In genomic region chr12:39957931-39958671, GRCm38 (mm10) we compare ENCODE assay signal across 9 mouse cellular contexts.
DNase-seq lines count a peak whose midpoint lies in the region; ATAC-seq and TF ChIP-seq lines count a peak whose summit lies in the region.
"Had no signal": no experiment of that assay in that cellular context is flagged by ENCODE, and none has a peak within 500 bp of the region (broad histone marks: within the 10 kb centered on the region; RNA-seq: fewer than 3 reads in every experiment).

No protein-coding gene starts in this region.

- no peak for TF ChIP-seq POLR2A in kidney, adult 2 months (IDR thresholded peaks at IDR 0.05; ENCODE audit: low read depth, low read length)
- TF ChIP-seq POLR2A in brain, embryonic 14.5 days (IDR thresholded peaks at IDR 0.05; ENCODE audit: borderline replicate concordance, extremely low read depth, insufficient read depth, insufficient read length, poor library complexity, severe bottlenecking), result no peak

- H3K4me3 ChIP-seq in kidney, adult 2 months (ENCODE audit: insufficient read depth, low read depth, low read length), result no peak overlapping the region
- H3K4me3 ChIP-seq in hindbrain, embryonic 13.5 days, result no peak overlapping the region
- H3K4me3 ChIP-seq in midbrain, embryonic 11.5 days (ENCODE audit: low read depth, low read length), result no peak overlapping the region
- H3K4me3 ChIP-seq: liver, embryonic 15.5 days had no signal

- no peak overlapping the region for H3K27ac ChIP-seq in kidney, adult 2 months (ENCODE audit: insufficient read depth, low read depth, low read length)
- H3K27ac ChIP-seq in hindbrain, embryonic 13.5 days, result peak overlapping the region; percentile 13; the same call in 1 of the 2 replicates
- no peak overlapping the region for H3K27ac ChIP-seq in midbrain, embryonic 11.5 days (ENCODE audit: low read depth, low read length)
- H3K27ac ChIP-seq: liver, embryonic 15.5 days had no signal

- no peak overlapping the region for H3K9ac ChIP-seq in hindbrain, embryonic 13.5 days
- H3K9ac ChIP-seq in midbrain, embryonic 11.5 days (ENCODE audit: low read length), result no peak overlapping the region
- H3K9ac ChIP-seq: liver, embryonic 15.5 days had no signal

- 43% methylated on average over 8 of the region's 8 CpGs for WGBS in kidney, adult 2 months
- WGBS in hindbrain, embryonic 13.5 days, result 40% methylated on average over 8 of the region's 8 CpGs
- 72% methylated on average over 8 of the region's 8 CpGs for WGBS in midbrain, embryonic 11.5 days

- H3K4me2 ChIP-seq in hindbrain, embryonic 13.5 days, result no peak overlapping the region
- no peak overlapping the region for H3K4me2 ChIP-seq in midbrain, embryonic 11.5 days
- H3K4me2 ChIP-seq: liver, embryonic 15.5 days had no signal

- no peaks in the 10 kb centered on the region for H3K9me3 ChIP-seq in hindbrain, embryonic 13.5 days
- H3K9me3 ChIP-seq in midbrain, embryonic 11.5 days (ENCODE audit: control insufficient read depth, low read length), result no peaks in the 10 kb centered on the region
- H3K9me3 ChIP-seq: liver, embryonic 15.5 days had no signal

- H3K4me1 ChIP-seq in kidney, adult 2 months (ENCODE audit: control insufficient read depth, insufficient read depth, low read length), result no peaks in the 10 kb centered on the region
- H3K4me1 ChIP-seq in hindbrain, embryonic 13.5 days (replicated peaks), result peaks cover 8% of the 10 kb centered on the region
- no peaks in the 10 kb centered on the region; the same call in 1 of the 2 replicates for H3K4me1 ChIP-seq in midbrain, embryonic 11.5 days (ENCODE audit: control insufficient read depth, insufficient read depth, low read length)
- H3K4me1 ChIP-seq: liver, embryonic 15.5 days had no signal

- no peaks in the 10 kb centered on the region for H3K36me3 ChIP-seq in kidney, adult 2 months (ENCODE audit: control insufficient read depth, insufficient read depth, low read length)
- H3K36me3 ChIP-seq in hindbrain, embryonic 13.5 days, result no peaks in the 10 kb centered on the region
- no peaks in the 10 kb centered on the region for H3K36me3 ChIP-seq in midbrain, embryonic 11.5 days (ENCODE audit: control insufficient read depth, insufficient read depth, low read length)
- H3K36me3 ChIP-seq: liver, embryonic 15.5 days had no signal

- peak; percentile 27 for DNase-seq in kidney, adult 2 months
- DNase-seq in kidney, adult 18-20 months, result no peak
- peak; percentile 97 for DNase-seq in brain, embryonic 14.5 days (ENCODE audit: low read depth)
- peak; percentile 81 for DNase-seq in midbrain, embryonic 11.5 days (ENCODE audit: low spot score, missing footprints)
- DNase-seq in thymus, postnatal 0 days (ENCODE audit: low spot score), result no peak
- no peak for DNase-seq in liver

- peak; percentile 71 for ATAC-seq in hindbrain, embryonic 13.5 days (ENCODE audit: low FRiP score)
- no peak for ATAC-seq in midbrain, embryonic 11.5 days (ENCODE audit: low FRiP score)
- no peak for ATAC-seq in CD4-positive, CD25-positive, alpha-beta regulatory T cell, adult 4 months

- no peaks in the 10 kb centered on the region for H3K27me3 ChIP-seq in kidney, adult 2 months (replicated peaks; ENCODE audit: control insufficient read depth, insufficient read depth, low read length)
- H3K27me3 ChIP-seq in hindbrain, embryonic 13.5 days, result no peaks in the 10 kb centered on the region
- no peaks in the 10 kb centered on the region for H3K27me3 ChIP-seq in midbrain, embryonic 11.5 days (ENCODE audit: control insufficient read depth, insufficient read depth, low read length)
- H3K27me3 ChIP-seq: liver, embryonic 15.5 days had no signal

- TF ChIP-seq CTCF in kidney, adult 2 months (conservative IDR thresholded peaks at IDR 0.05; ENCODE audit: insufficient read depth, insufficient read length, low read depth, low read length), result no peak
- no peak for TF ChIP-seq CTCF in brain, embryonic 14.5 days (IDR thresholded peaks at IDR 0.05; ENCODE audit: borderline replicate concordance, extremely low read depth, insufficient read depth, insufficient read length)

Comparison
In these comparisons a context has a peak if more than half of its experiments do, and no peak if none do; other contexts are left out.
1. DNase-seq: peak in kidney, adult 2 months (single experiment), brain, embryonic 14.5 days (single experiment) and midbrain, embryonic 11.5 days (single experiment); none in kidney, adult 18-20 months (single experiment), thymus, postnatal 0 days (single experiment) and liver (single experiment).